Mouse (Mus musculus) midbrain, embryonic 13.5 days (tissue): ENCODE measurements around the gene Tcf7l1. TPM values are rescaled to one million over a fixed set of nuclear protein-coding genes. Genes with fewer than 3 reads are reported as not detected.
A peak's percentile ranks its signal among the peaks of the same experiment; 100 is the strongest.

Experiments used
- ATAC-seq: fragments of 200-750 bp; cut with Nextera tagmentation; 2 replicates; pipeline ENCODE4 v1.8.0; 2017; ENCODE audit warnings: mild to moderate bottlenecking, moderate TSS enrichment, moderate library complexity
- H3K27ac ChIP-seq: fragments of 300-500 bp; sonication (generic); 2 replicates; pipeline ENCODE4 v1.5.1; 2015; ENCODE audit warnings: inconsistent platforms, mild to moderate bottlenecking, moderate library complexity
- H3K27me3 ChIP-seq: fragments of 300-500 bp; sonication (generic); 2 replicates; pipeline ENCODE4 v1.6.1; 2015; ENCODE audit warnings: mild to moderate bottlenecking, inconsistent platforms
- H3K36me3 ChIP-seq: fragments of 300-500 bp; sonication (generic); 2 replicates; pipeline ENCODE4 v1.6.1; 2015; ENCODE audit warnings: mild to moderate bottlenecking, inconsistent platforms
- H3K4me1 ChIP-seq: fragments of 300-500 bp; sonication (generic); replicated peaks from 2 replicates; pipeline ENCODE4 v1.6.1; 2015; ENCODE audit warnings: inconsistent platforms
- H3K4me2 ChIP-seq: fragments of 300-500 bp; sonication (generic); replicated peaks from 2 replicates; pipeline ENCODE4 v1.6.1; 2015; ENCODE audit warnings: moderate library complexity, mild to moderate bottlenecking, inconsistent platforms
- H3K4me3 ChIP-seq: fragments of 300-500 bp; sonication (generic); replicated peaks from 2 replicates; pipeline ENCODE4 v1.5.1; 2015; ENCODE audit warnings: mild to moderate bottlenecking, inconsistent platforms
- H3K9ac ChIP-seq: fragments of 300-500 bp; sonication (generic); replicated peaks from 2 replicates; pipeline ENCODE4 v1.6.1; 2015; ENCODE audit warnings: mild to moderate bottlenecking, inconsistent platforms
- H3K9me3 ChIP-seq: fragments of 300-500 bp; sonication (generic); 2 replicates; pipeline ENCODE4 v1.6.1; 2016; ENCODE audit warnings: mild to moderate bottlenecking, inconsistent platforms
- WGBS: fragments of 180-500 bp; shearing (Covaris S2); methylation state at CpG from one replicate; pipeline ENCODE4 v1.1.7; 2015; 5-methylcytosine and 5-hydroxymethylcytosine counted together
- polyA plus RNA-seq: library from polyadenylated mRNA; unstranded; fragments of >200 nt; fragmentation: Nextera tagmentation; extraction: Ambion mirVana; gene quantifications from 2 replicates; pipeline ENCODE4 v1.2.1, GENCODE M21; 2015

The Tcf7l1 gene
- polyA plus RNA-seq, 1 experiment from 2014 or later = 9.7 TPM

DNA sequence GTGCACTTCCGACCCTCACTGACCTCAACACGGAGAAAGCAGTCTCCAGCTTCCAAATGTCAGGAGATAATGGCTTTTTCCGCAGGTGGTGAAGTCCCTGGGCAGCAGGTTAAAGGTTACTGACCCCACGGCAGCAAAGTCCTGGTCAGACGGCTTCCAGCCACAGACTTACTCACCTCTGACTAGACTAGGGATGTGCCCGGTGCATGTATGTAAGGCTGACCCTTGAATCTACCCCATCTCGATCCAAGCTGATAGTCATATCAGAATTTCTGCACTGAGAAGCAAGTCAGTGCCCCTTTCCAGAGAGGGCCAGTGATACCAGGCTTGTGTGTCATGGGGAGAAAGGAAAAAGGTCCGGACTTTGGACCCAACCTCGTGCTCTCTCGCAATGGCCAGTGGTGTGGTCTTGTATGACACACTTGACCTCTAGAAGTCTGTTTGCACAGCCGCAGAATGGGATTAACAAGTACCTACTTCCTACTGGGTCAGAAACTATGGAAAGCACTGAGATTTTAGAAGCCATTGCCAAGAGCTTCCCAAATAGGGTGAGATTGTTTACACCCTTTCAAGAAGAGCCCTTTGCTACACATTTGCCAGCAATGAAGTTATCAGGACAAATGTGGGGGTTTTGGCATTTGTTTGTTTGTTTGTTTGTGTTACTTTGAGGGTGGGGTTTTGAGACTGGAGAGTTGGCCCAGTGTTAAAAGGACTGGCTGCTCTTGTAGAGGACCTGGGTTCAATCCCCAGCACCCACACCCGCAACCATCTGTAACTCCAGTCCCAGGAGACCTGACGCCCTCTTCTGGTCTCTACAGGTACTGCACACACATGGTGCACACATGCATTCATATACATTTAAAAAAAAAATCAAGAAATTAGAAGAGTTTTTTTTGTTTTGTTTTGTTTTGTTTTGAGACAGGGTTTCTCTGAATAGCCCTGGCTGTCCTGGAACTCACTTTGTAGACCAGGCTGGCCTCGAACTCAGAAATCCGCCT is 10.0 kb downstream of the Tcf7l1 start:
- H3K27ac ChIP-seq = no peak overlapping the region
- no peak for ATAC-seq
- H3K9ac ChIP-seq = no peak overlapping the region
- H3K36me3 ChIP-seq = peaks cover 7% of the 10 kb centered on the region; the same call in 1 of the 2 replicates
- H3K4me3 ChIP-seq = no peak overlapping the region
- H3K4me1 ChIP-seq = no peaks in the 10 kb centered on the region
- H3K4me2 ChIP-seq = no peak overlapping the region
- H3K27me3 ChIP-seq = no peaks in the 10 kb centered on the region
- 93% methylated on average over 15 of the region's 15 CpGs for WGBS
- H3K9me3 ChIP-seq = no peaks in the 10 kb centered on the region

GRCm38 (mm10) chr6:72777212-72777611 is 11.8 kb downstream of the Tcf7l1 start:
- Histone ChIP-seq H3K27ac (no peak overlapping the region), H3K4me2 (no peak overlapping the region), H3K4me3 (no peak overlapping the region), H3K36me3 (peaks cover 7% of the 10 kb centered on the region; the same call in 1 of the 2 replicates), H3K27me3 (no peaks in the 10 kb centered on the region), H3K9ac (no peak overlapping the region), H3K4me1 (no peaks in the 10 kb centered on the region), H3K9me3 (no peaks in the 10 kb centered on the region)
- WGBS = 93% methylated on average over 4 of the region's 4 CpGs
- no peak for ATAC-seq

DNA sequence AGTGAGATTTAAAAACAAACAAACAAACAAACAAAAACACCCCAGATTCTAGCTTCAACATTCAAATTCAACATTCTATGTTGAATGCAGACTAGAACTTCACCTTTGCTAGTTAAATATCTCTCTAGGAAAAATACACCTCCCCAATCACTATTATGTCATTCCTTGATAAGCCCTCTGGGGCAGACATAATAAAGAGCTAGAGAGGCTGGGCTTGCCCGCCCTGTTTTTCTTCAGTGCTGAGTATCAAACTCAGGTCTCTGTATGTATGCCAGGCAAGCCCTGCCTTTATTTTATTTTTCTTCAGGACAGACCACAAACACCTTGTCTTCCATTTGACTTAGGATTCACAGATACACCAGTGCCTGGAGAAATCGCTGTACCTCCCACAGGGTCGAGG is 14.8 kb downstream of the Tcf7l1 start:
- 55% methylated on average over 3 of the region's 3 CpGs for WGBS
- no peak overlapping the region for H3K4me3 ChIP-seq
- no peaks in the 10 kb centered on the region for H3K4me1 ChIP-seq
- H3K36me3 ChIP-seq = peaks cover under 1% of the 10 kb centered on the region; the same call in 1 of the 2 replicates
- no peak overlapping the region for H3K27ac ChIP-seq
- no peaks in the 10 kb centered on the region for H3K9me3 ChIP-seq
- H3K4me2 ChIP-seq = no peak overlapping the region
- ATAC-seq = no peak
- no peaks in the 10 kb centered on the region for H3K27me3 ChIP-seq
- H3K9ac ChIP-seq = no peak overlapping the region

- no peak overlapping the region for H3K4me3 ChIP-seq
- no peaks in the 10 kb centered on the region for H3K27me3 ChIP-seq
- no peaks in the 10 kb centered on the region for H3K36me3 ChIP-seq
- 76% methylated on average over 14 of the region's 14 CpGs for WGBS
- H3K9me3 ChIP-seq = no peaks in the 10 kb centered on the region
- ATAC-seq = no peak
- H3K9ac ChIP-seq = no peak overlapping the region
- no peak overlapping the region for H3K27ac ChIP-seq
- H3K4me1 ChIP-seq = 0 out of 2 replicates have a peak, but pooled peaks cover 9% of the 10 kb centered on the region
- no peak overlapping the region for H3K4me2 ChIP-seq
Observed at GRCm38 (mm10) chr6:72769915-72770776, 18.9 kb downstream of the Tcf7l1 start.

- ATAC-seq = no peak
- Histone ChIP-seq H3K4me2 (no peak overlapping the region), H3K36me3 (no peaks in the 10 kb centered on the region), H3K27ac (no peak overlapping the region), H3K9ac (no peak overlapping the region), H3K9me3 (no peaks in the 10 kb centered on the region), H3K4me3 (no peak overlapping the region), H3K4me1 (0 out of 2 replicates have a peak, but pooled peaks cover 9% of the 10 kb centered on the region), H3K27me3 (no peaks in the 10 kb centered on the region)
- 91% methylated on average over 13 of the region's 13 CpGs for WGBS
Observed at GRCm38 (mm10) chr6:72769343-72769742, 19.7 kb downstream of the Tcf7l1 start.

DNA sequence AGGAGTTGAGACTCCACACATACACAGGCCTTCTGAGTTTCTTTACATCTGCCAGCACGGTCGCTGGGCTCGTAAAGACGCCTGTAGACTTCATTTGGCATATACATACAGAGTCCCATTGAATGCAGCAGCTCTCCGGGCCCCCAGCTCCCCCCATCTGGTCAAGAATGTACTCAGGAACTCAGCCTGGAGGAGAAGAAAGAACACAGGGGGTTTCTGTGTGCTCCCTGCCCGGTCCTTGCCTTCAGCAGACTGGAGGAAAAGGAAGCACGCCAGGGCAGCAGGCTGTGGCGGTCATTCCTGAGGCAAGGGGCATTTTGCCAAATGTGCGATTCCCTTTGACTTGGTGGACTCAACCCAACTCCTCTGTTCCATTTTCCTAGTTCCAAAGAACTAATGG is 20.2 kb downstream of the Tcf7l1 start:
- Histone ChIP-seq H3K4me2 (no peak overlapping the region), H3K27ac (no peak overlapping the region), H3K9me3 (no peaks in the 10 kb centered on the region), H3K9ac (no peak overlapping the region), H3K4me1 (0 out of 2 replicates have a peak, but pooled peaks cover 9% of the 10 kb centered on the region), H3K27me3 (no peaks in the 10 kb centered on the region), H3K36me3 (no peaks in the 10 kb centered on the region), H3K4me3 (no peak overlapping the region)
- 79% methylated on average over 9 of the region's 9 CpGs for WGBS
- ATAC-seq = 0 out of 2 replicates have a peak, but pooled peaks have one; percentile 11

DNA sequence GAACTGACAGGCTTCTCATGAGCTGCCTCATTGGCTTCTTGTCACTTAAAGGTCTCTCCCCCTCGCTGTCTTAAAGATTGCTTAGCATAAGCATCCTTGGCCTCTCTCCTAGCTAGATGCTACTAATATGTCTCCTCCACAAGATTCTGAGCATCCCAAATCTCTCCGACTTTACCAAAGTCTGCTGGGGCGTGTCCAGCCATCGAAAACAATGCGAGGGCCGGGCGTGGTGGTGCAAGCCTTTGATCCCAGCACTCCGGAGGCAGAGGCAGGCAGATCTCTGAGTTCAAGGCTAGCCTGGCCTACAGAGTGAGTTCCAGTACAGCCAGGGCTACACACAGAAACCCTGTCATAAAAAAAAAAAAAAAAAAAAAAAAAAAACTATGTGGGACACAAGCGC is 21.0 kb downstream of the Tcf7l1 start:
- no peak overlapping the region for H3K4me3 ChIP-seq
- H3K36me3 ChIP-seq = no peaks in the 10 kb centered on the region
- no peak overlapping the region for H3K9ac ChIP-seq
- WGBS = 95% methylated on average over 9 of the region's 9 CpGs
- ATAC-seq = no peak
- no peak overlapping the region for H3K4me2 ChIP-seq
- no peaks in the 10 kb centered on the region for H3K9me3 ChIP-seq
- H3K27me3 ChIP-seq = no peaks in the 10 kb centered on the region
- H3K27ac ChIP-seq = no peak overlapping the region
- H3K4me1 ChIP-seq = 0 out of 2 replicates have a peak, but pooled peaks cover 9% of the 10 kb centered on the region

- H3K27ac ChIP-seq = no peak overlapping the region
- H3K4me1 ChIP-seq = peaks cover 29% of the 10 kb centered on the region
- H3K36me3 ChIP-seq = no peaks in the 10 kb centered on the region
- no peaks in the 10 kb centered on the region for H3K9me3 ChIP-seq
- 79% methylated on average over 11 of the region's 11 CpGs for WGBS
- no peaks in the 10 kb centered on the region for H3K27me3 ChIP-seq
- H3K4me3 ChIP-seq = no peak overlapping the region
- no peak overlapping the region for H3K9ac ChIP-seq
- ATAC-seq = no peak
- no peak overlapping the region for H3K4me2 ChIP-seq
Observed at GRCm38 (mm10) chr6:72763616-72764015, 25.4 kb downstream of the Tcf7l1 start.

GRCm38 (mm10) chr6:72761645-72762044 is 27.4 kb downstream of the Tcf7l1 start:
- Histone ChIP-seq H3K9ac (no peak overlapping the region), H3K4me3 (no peak overlapping the region), H3K9me3 (no peaks in the 10 kb centered on the region), H3K4me1 (peaks cover 30% of the 10 kb centered on the region), H3K27ac (no peak overlapping the region), H3K4me2 (no peak overlapping the region), H3K27me3 (no peaks in the 10 kb centered on the region), H3K36me3 (no peaks in the 10 kb centered on the region)
- no peak for ATAC-seq
- 13% methylated on average over 7 of the region's 7 CpGs for WGBS

DNA sequence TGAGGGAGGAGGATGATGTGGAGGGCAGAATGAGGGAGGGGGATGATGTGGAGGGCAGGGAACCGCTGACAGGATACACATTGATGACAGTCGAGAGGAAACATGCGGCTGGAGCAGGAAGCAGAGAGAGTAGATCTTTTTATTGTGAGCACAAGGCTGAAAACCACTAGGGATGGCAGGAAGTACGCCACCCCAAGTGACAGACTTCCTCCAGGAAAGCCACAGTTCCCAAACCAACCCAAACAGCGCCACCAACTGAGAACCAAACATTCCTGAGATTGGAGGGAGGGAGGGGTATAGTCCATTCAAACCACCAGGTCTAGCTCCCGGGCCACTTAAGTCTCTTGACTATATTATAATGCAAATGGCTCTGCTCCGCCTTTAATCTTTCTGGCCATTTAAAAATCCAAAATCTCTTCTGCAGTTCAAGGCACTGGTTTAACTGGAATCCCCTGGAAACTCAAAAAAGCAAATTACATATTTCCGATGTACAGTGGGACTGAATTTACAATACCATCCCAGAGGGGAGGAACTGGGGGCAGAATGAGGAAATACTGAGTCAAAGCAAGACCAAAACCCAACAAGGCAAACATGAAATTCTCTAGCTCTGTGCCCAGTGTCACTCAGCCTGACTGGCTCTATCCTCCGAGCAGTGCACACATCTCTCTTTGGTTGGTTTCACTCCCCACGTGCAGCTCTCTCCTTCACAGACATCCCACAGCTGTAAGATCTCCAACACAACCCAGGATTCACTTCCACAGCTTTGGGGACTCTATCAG is 30.6 kb downstream of the Tcf7l1 start:
- no peak overlapping the region for H3K4me3 ChIP-seq
- no peaks in the 10 kb centered on the region for H3K9me3 ChIP-seq
- no peak for ATAC-seq
- H3K36me3 ChIP-seq = no peaks in the 10 kb centered on the region
- H3K9ac ChIP-seq = no peak overlapping the region
- H3K4me2 ChIP-seq = no peak overlapping the region
- H3K27me3 ChIP-seq = no peaks in the 10 kb centered on the region
- H3K4me1 ChIP-seq = peaks cover 38% of the 10 kb centered on the region
- H3K27ac ChIP-seq = no peak overlapping the region
- WGBS = 39% methylated on average over 10 of the region's 10 CpGs

DNA sequence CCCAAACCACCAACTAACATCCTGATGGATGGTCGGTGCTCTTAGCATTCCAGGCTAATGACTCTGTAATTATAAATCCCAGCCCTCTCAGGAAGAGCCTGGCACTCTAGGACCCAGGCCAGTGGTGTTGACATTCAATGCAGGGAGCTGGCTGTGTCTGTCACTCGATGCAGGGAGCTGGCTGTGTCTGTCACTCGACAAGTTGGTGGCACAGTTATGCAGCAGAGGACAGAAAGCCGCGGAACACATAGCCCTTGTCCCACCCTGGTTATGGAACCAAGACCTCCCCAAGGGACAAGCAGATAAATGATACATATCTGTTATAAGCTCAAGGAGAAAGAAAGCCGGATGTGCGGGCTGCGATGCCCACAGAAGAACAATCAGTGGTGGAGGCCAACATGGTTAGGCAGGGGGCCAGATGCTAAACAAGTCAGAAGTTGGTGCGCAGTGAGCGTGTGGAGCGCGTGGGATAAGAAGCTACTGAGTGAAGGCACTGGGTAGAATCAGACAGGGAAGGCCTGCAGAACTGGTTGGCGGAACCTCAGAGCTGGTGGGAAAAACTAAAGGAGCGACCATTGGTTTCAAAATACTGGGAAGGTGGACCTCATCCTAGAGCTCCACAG is 33.7 kb downstream of the Tcf7l1 start:
- Histone ChIP-seq H3K4me3 (no peak overlapping the region), H3K9ac (no peak overlapping the region), H3K4me1 (peaks cover 24% of the 10 kb centered on the region), H3K27ac (no peak overlapping the region), H3K27me3 (no peaks in the 10 kb centered on the region), H3K36me3 (no peaks in the 10 kb centered on the region), H3K4me2 (no peak overlapping the region), H3K9me3 (no peaks in the 10 kb centered on the region)
- no peak for ATAC-seq
- 79% methylated on average over 14 of the region's 14 CpGs for WGBS
